10 mouse cellular contexts compared by ENCODE assay signal in the genomic region with DNA sequence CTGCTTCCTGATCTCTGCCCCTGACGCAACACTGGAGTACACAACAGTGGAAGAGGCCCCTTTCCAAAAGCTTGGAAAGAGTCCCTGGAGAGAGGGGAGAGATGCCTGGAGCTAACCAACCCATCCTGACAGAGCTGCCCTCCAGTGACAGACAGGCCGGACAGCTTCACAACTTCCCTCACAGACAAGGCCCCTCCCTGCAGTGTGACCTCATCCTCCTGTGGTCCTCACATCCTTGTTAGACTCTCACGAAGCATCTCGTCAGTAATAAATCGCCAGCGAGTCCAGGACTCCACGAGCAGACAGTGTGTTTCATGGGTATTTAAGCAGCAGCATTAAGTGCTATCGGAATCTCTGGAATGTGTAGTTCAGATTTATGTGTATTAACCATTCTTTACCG.
DNase-seq lines count a peak whose midpoint lies in the region; ATAC-seq lines count a peak whose summit lies in the region.
"Had no signal": no experiment of that assay in that cellular context is flagged by ENCODE, and none has a peak within 500 bp of the region (broad histone marks: within the 10 kb centered on the region; RNA-seq: fewer than 3 reads in every experiment).

No protein-coding gene starts in this region.

- H3K36me3 ChIP-seq in heart, embryonic 13.5 days, result no peaks in the 10 kb centered on the region
- peaks cover 21% of the 10 kb centered on the region for H3K36me3 ChIP-seq in midbrain, embryonic 12.5 days

- ATAC-seq in heart, embryonic 13.5 days (ENCODE audit: extremely low read depth, insufficient number of reproducible peaks, low FRiP score, low TSS enrichment), result no peak
- 0 out of 2 replicates have a peak, but pooled peaks have one; percentile 20 for ATAC-seq in midbrain, embryonic 12.5 days (ENCODE audit: low FRiP score, low read depth)
- ATAC-seq in monocyte, adult 5-6 weeks (replicated peaks; ENCODE audit: insufficient number of reproducible peaks, low FRiP score, low TSS enrichment, poor library complexity, severe bottlenecking), result no peak

- WGBS in heart, embryonic 13.5 days, result 20% methylated on average over 9 of the region's 9 CpGs
- 5% methylated on average over 9 of the region's 9 CpGs for WGBS in midbrain, embryonic 12.5 days

- peaks cover 18% of the 10 kb centered on the region for H3K4me1 ChIP-seq in heart, embryonic 13.5 days
- peaks cover 65% of the 10 kb centered on the region for H3K4me1 ChIP-seq in midbrain, embryonic 12.5 days

- peak overlapping the region; percentile 8; the same call in 1 of the 2 replicates for H3K4me2 ChIP-seq in heart, embryonic 13.5 days
- H3K4me2 ChIP-seq in midbrain, embryonic 12.5 days (replicated peaks), result peak overlapping the region; percentile 34

- H3K9me3 ChIP-seq in heart, embryonic 13.5 days, result no peaks in the 10 kb centered on the region
- H3K9me3 ChIP-seq in midbrain, embryonic 12.5 days, result no peaks in the 10 kb centered on the region

- no peak overlapping the region for H3K4me3 ChIP-seq in heart, embryonic 13.5 days
- no peak overlapping the region for H3K4me3 ChIP-seq in midbrain, embryonic 12.5 days

- H3K27ac ChIP-seq in heart, embryonic 13.5 days (replicated peaks), result no peak overlapping the region
- H3K27ac ChIP-seq in midbrain, embryonic 12.5 days (replicated peaks), result peak overlapping the region; percentile 68
- H3K27ac ChIP-seq: liver, embryonic 14.5 days had no signal

- H3K27me3 ChIP-seq in heart, embryonic 13.5 days (replicated peaks), result 0 out of 2 replicates have a peak, but pooled peaks cover 8% of the 10 kb centered on the region
- H3K27me3 ChIP-seq in midbrain, embryonic 12.5 days, result peaks cover 4% of the 10 kb centered on the region; the same call in 1 of the 2 replicates

- intact Hi-C loops in heart, postnatal 25 days (cut with DNase I), result no loop called here

- DNase-seq in heart, postnatal 25 days (ENCODE audit: low spot score), result no peak
- DNase-seq in brain, adult 2 months (ENCODE audit: low read depth, low spot score), result peak; percentile 61
- DNase-seq in forelimb bud, embryonic 11.5 days (ENCODE audit: low read depth, low spot score), result peak; percentile 40
- no peak for DNase-seq in B cell, adult 2 months
- DNase-seq in layer of hippocampus, adult 8-10 months (ENCODE audit: low spot score in 2 of 2), result no peak
- DNase-seq: gastrocnemius, postnatal 25 days had no signal

- no peak overlapping the region for H3K9ac ChIP-seq in heart, embryonic 13.5 days
- H3K9ac ChIP-seq in midbrain, embryonic 12.5 days (replicated peaks), result no peak overlapping the region
- H3K9ac ChIP-seq: liver, embryonic 14.5 days had no signal

Comparison
In these comparisons a context has a peak if more than half of its experiments do, and no peak if none do; other contexts are left out.
1. DNase-seq: peak in brain, adult 2 months (single experiment) and forelimb bud, embryonic 11.5 days (single experiment); none in heart, postnatal 25 days (single experiment), B cell, adult 2 months (0 of 2) and layer of hippocampus, adult 8-10 months (0 of 2).